Mouse (Mus musculus): ENCODE results near the gene Ilkap. TPM values are rescaled to one million over a fixed set of nuclear protein-coding genes. Genes with fewer than 3 reads are reported as not detected.

The Ilkap gene
- polyA plus RNA-seq, 1 experiment: 84.0 TPM

DNA sequence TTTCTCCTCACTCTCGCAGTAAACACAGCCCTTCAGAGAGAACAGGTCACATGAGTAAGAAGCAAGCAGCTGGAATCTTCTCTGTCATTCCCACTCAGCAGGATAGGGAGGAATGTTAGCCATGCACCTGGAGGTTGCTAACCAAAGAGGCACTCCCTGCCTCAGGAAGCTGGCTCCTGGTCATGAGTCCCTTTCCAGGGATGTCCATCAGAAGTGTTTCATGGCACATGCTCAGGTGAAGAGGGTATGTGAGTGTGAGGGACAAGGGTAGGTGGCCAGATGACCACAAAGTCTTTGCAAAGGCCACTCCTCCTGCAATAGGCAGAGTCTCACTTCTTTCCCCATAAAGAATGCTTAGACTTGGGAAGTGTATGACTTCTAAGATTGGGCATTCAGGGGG is 19.4 kb upstream of the Ilkap start:
- no peak overlapping the region for H3K27ac ChIP-seq (ENCODE audit: insufficient read depth, low read length)
- no peak overlapping the region for H3K4me3 ChIP-seq (ENCODE audit: insufficient read depth, low read length)
- no peaks in the 10 kb centered on the region for H3K4me1 ChIP-seq (ENCODE audit: control insufficient read depth, insufficient read depth, low read length)
- TF ChIP-seq POLR2A (IDR thresholded peaks at IDR 0.05; ENCODE audit: extremely low read depth, insufficient read depth, low read length) (no peak), CTCF (IDR thresholded peaks at IDR 0.05; ENCODE audit: extremely low read depth, insufficient read depth, low read length) (no peak)

DNA sequence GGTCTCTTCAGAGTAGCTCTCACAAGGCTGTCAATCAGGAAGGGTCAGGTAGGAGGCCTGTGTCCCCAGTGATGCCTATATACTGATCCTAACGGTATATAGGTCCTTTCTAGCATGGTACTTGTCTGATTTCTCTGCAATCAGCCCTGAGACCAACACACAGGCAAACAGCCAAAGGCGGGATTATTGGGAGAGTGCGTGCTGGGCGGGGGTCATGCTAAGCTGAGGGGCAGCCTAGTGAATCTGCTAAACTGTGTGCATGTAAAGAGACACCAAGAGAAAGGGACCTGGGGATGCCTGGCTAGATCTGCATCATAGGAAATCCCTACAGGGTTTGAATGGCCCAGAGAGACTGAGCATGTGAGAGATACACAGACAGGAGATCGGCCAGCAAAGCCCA is 16.7 kb upstream of the Ilkap start:
- no peak for TF ChIP-seq CTCF (IDR thresholded peaks at IDR 0.05; ENCODE audit: extremely low read depth, insufficient read depth, low read length)
- Histone ChIP-seq H3K4me1 (ENCODE audit: control insufficient read depth, insufficient read depth, low read length) (0 out of 2 replicates have a peak, but pooled peaks cover 2% of the 10 kb centered on the region), H3K4me3 (ENCODE audit: insufficient read depth, low read length) (no peak overlapping the region), H3K27ac (ENCODE audit: insufficient read depth, low read length) (no peak overlapping the region)

DNA sequence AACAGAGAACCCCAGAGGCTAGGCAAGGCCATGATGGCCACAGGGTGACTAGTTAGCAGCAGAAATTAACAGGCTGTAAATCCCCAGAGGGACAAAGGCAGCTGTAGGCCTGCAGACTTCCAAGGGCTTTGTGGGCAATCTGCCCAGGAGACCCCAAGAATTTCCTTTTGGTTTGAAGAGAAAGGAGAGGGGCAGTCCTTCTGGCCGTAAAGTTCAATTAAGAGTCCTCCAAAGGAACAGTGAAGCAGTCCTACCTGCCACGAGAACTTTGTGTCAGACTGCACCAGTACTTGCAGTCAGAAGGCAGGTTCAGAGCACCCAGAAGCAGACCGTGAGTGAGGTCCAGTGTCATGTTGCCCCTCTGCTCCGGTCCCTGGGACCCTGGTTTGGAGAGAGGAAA is 16.3 kb upstream of the Ilkap start:
- Histone ChIP-seq H3K4me1 (ENCODE audit: control insufficient read depth, insufficient read depth, low read length) (0 out of 2 replicates have a peak, but pooled peaks cover 2% of the 10 kb centered on the region), H3K4me3 (ENCODE audit: insufficient read depth, low read length) (no peak overlapping the region), H3K27ac (ENCODE audit: insufficient read depth, low read length) (no peak overlapping the region)
- no peak for TF ChIP-seq CTCF (IDR thresholded peaks at IDR 0.05; ENCODE audit: extremely low read depth, insufficient read depth, low read length)
- TF ChIP-seq POLR2A (IDR thresholded peaks at IDR 0.05; ENCODE audit: extremely low read depth, insufficient read depth, low read length): no peak

DNA sequence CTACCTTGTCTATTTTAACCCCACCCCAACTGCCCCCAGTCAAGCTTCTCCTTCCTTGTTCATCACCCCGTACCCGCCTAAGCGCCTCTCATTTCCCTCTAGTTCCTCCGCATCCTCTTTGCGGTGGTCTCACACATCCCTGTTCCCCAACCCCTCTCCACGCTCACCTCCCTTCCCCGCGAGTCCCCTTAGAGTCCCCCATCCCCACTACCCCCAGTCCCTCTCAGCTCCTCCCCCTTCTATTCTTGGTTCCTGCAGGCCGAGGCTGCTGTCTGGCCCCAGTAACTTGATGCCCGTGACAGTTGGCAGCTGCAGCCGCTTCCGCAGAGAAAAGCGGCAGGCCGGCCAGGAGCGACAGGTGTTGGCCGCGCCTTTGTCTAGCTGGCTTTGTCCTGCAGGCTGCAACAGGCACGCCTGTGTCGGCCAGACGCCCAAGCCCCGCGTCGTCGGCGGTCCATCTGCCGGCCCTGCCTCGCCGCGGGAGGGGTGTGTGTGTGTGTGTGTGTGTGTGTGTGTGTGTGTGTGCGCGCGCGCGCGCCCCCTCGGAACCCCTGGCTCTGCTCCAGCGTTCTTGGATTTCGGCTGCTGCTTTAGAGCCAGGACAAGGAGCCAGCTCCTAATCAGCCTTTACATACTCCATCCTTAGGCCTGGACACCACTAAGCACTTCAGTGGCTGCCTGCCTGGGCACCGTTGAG is 15.4 kb upstream of the Ilkap start, which contains the start of gene Hes6:
Gene Hes6, minus strand, starts transcription at position 141 of the 697 bp plus-strand sequence.
- 0 out of 2 replicates have a peak, but pooled peaks cover 2% of the 10 kb centered on the region for H3K4me1 ChIP-seq (ENCODE audit: control insufficient read depth, insufficient read depth, low read length)
- H3K4me3 ChIP-seq (ENCODE audit: insufficient read depth, low read length): peak within 1 kb of the TSS; percentile 41
- H3K27ac ChIP-seq (ENCODE audit: insufficient read depth, low read length): no peak within 1 kb of the TSS
- TF ChIP-seq POLR2A (IDR thresholded peaks at IDR 0.05; ENCODE audit: extremely low read depth, insufficient read depth, low read length): no peak
- TF ChIP-seq CTCF (IDR thresholded peaks at IDR 0.05; ENCODE audit: extremely low read depth, insufficient read depth, low read length): no peak

DNA sequence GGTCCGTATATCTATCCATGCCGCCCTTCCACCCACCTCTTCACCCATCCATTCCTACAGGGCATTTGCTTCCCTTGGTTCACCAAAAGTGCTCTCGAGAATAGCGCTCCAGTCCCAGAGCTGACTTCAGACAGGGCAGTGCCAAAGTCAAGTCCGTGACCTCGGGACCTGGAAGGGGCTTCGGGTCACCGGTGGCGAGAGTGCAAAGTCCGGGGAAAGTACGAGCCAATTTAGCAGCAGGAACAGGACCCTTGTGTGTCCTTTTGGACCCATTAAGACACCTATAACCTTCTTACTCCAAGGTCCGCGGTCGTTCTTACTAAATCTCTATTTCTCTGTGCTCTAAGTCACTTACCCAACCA is 14.9 kb upstream of the Ilkap start:
- peak overlapping the region; percentile 41 for H3K4me3 ChIP-seq (ENCODE audit: insufficient read depth, low read length)
- H3K4me1 ChIP-seq (ENCODE audit: control insufficient read depth, insufficient read depth, low read length): 0 out of 2 replicates have a peak, but pooled peaks cover 2% of the 10 kb centered on the region
- no peak for TF ChIP-seq POLR2A (IDR thresholded peaks at IDR 0.05; ENCODE audit: extremely low read depth, insufficient read depth, low read length)
- TF ChIP-seq CTCF (IDR thresholded peaks at IDR 0.05; ENCODE audit: extremely low read depth, insufficient read depth, low read length): no peak
- H3K27ac ChIP-seq (ENCODE audit: insufficient read depth, low read length): no peak overlapping the region

DNA sequence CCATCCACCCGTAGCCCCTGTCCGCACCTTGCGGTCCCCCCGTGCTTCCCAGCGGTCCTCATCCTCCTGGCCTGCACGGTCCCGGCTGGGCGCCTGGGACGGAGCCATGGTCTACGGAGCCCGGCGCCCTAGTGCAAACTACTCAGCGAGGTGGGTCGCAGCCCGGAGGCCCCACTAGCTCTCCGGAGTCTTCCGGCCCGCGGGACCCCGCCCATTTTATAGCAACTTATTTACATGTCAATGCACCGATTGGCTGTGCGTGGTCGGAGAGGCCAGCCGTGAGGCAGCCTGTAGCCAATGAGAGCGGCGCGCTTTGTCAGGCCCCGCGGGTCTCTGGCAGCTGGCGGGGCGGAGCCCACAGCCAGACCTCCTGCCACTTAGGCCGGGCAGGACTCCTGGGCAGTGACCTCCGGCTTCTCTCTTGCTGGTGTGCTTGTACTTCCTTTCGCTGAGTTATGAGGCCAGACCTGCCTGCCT is 14.5 kb upstream of the Ilkap start:
- Histone ChIP-seq H3K27ac (ENCODE audit: insufficient read depth, low read length) (no peak overlapping the region), H3K4me1 (ENCODE audit: control insufficient read depth, insufficient read depth, low read length) (0 out of 2 replicates have a peak, but pooled peaks cover 2% of the 10 kb centered on the region), H3K4me3 (ENCODE audit: insufficient read depth, low read length) (peak overlapping the region; percentile 41)
- no peak for TF ChIP-seq CTCF (IDR thresholded peaks at IDR 0.05; ENCODE audit: extremely low read depth, insufficient read depth, low read length)
- TF ChIP-seq POLR2A (IDR thresholded peaks at IDR 0.05; ENCODE audit: extremely low read depth, insufficient read depth, low read length): peak; percentile 73

DNA sequence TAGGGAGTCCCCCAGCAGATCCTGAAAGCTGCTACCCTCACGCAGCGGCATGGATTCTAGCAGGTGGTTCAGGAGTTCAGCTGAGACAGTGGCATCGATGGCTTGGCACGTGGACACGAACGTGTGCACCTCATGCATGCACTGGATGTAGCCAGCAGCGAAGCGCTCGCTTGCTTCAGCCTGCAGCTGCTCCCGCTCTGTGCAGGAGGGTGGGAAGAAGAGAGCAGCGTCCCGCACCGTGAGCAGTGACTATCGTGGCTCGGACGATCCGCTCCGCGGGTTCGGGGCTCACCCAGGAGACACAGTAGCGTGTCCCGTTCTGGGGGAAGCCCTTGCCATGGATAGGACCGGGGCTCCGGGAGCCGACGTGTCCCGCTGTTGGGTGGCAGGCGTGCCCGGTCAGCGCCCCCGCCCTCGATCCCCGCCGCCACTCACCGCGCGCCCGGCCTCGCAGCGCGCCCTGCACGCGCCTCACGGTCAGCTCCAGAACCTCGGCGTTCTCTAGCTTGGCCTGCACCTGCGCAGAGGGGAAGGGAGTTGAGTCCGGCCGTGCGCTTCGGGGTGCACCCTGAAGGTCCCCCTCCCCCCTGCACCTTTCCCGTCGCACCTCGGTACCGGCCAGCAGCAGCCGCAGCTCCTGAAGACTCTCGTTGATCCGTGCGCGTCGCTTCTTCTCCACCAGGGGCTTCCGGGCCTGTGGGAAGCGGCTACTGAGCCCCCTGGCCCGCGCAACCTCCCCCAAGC is 13.8 kb upstream of the Ilkap start:
- Histone ChIP-seq H3K27ac (ENCODE audit: insufficient read depth, low read length) (no peak overlapping the region), H3K4me1 (ENCODE audit: control insufficient read depth, insufficient read depth, low read length) (0 out of 2 replicates have a peak, but pooled peaks cover 2% of the 10 kb centered on the region), H3K4me3 (ENCODE audit: insufficient read depth, low read length) (peak overlapping the region; percentile 41)
- no peak for TF ChIP-seq POLR2A (IDR thresholded peaks at IDR 0.05; ENCODE audit: extremely low read depth, insufficient read depth, low read length)
- TF ChIP-seq CTCF (IDR thresholded peaks at IDR 0.05; ENCODE audit: extremely low read depth, insufficient read depth, low read length): no peak

DNA sequence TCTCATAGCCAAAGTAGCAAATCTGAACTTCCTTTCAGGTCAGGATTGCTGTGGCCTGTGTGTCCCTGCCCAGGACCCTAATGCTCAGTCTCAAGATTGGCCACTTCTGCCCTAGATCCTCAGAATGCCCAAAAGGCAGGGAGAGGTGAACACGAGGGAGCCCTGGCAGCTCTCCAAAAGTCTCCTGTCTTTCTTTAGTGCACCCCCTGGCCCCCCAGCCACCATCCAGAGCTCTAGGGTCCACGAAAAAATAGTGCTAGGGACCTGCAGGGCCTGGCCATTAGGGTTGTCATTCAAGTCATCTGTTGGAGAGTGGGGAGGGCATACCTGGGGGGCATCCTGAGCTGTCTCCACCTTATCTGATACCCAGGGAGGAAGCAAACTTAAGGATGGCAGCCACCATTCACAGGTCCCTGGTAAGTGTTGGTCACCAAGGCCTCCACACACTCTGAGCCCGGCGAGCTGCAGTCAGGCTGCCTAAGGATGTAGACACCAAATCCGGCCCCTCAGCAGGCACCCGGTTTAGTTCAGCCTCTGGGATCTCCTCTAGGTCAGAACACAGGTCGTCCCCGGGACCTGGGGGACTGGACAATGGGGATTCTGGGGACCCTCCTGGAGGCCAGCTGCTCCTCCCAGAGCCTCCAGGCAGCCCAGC is 13.1 kb upstream of the Ilkap start:
- TF ChIP-seq CTCF (IDR thresholded peaks at IDR 0.05; ENCODE audit: extremely low read depth, insufficient read depth, low read length) (no peak), POLR2A (IDR thresholded peaks at IDR 0.05; ENCODE audit: extremely low read depth, insufficient read depth, low read length) (no peak)
- 0 out of 2 replicates have a peak, but pooled peaks cover 2% of the 10 kb centered on the region for H3K4me1 ChIP-seq (ENCODE audit: control insufficient read depth, insufficient read depth, low read length)
- peak overlapping the region; percentile 41; the same call in 1 of the 2 replicates for H3K4me3 ChIP-seq (ENCODE audit: insufficient read depth, low read length)
- no peak overlapping the region for H3K27ac ChIP-seq (ENCODE audit: insufficient read depth, low read length)

DNA sequence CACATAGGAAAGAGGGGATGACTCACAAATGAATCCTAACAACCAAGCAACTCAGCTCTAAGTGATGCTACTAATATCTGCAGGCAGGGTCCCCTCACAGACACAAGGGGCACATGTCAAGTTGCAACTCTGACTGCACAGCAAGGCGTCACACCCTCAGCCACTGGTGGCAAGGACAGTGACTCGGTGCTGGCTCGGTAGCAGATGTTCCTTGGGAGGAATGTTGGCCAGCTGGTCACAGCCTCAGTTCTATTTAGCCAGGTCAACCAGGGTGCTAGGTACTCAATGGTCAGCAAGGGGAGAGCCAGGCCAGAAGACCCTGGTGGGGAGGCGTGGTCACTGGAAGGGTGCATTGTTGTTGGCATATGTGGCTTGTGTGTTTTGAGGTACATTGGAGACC is 9.2 kb upstream of the Ilkap start:
- H3K4me3 ChIP-seq (ENCODE audit: insufficient read depth, low read length): no peak overlapping the region
- H3K4me1 ChIP-seq (ENCODE audit: control insufficient read depth, insufficient read depth, low read length): 0 out of 2 replicates have a peak, but pooled peaks cover 2% of the 10 kb centered on the region
- no peak for TF ChIP-seq POLR2A (IDR thresholded peaks at IDR 0.05; ENCODE audit: extremely low read depth, insufficient read depth, low read length)
- no peak for TF ChIP-seq CTCF (IDR thresholded peaks at IDR 0.05; ENCODE audit: extremely low read depth, insufficient read depth, low read length)
- no peak overlapping the region for H3K27ac ChIP-seq (ENCODE audit: insufficient read depth, low read length)
